Mouse (Mus musculus) liver, embryonic 16.5 days (tissue): Measurements from ENCODE around the gene Oit1. TPM values are rescaled to one million over a fixed set of nuclear protein-coding genes. Genes with fewer than 3 reads are reported as not detected.
A peak's percentile ranks its signal among the peaks of the same experiment; 100 is the strongest.

ENCODE experiments used
- ATAC-seq: fragments of 200-750 bp; cut with Nextera tagmentation; 2 replicates; pipeline ENCODE4 v1.8.0; 2017; ENCODE audit warnings: low read depth, mild to moderate bottlenecking, moderate number of reproducible peaks, moderate library complexity
- H3K27ac ChIP-seq: fragments of 300-500 bp; sonication (generic); 2 replicates; pipeline ENCODE4 v1.5.1; 2014; ENCODE audit warnings: mild to moderate bottlenecking, low read length
- H3K27me3 ChIP-seq: fragments of 300-500 bp; sonication (generic); 2 replicates; pipeline ENCODE4 v1.6.1; 2014; ENCODE audit warnings: low read depth, low read length, mixed read lengths; ENCODE audit not compliant: control insufficient read depth, insufficient read depth
- H3K36me3 ChIP-seq: fragments of 300-500 bp; sonication (generic); 2 replicates; pipeline ENCODE4 v1.6.1; 2014; ENCODE audit warnings: mild to moderate bottlenecking; ENCODE audit not compliant: control insufficient read depth, insufficient read depth
- H3K4me1 ChIP-seq: fragments of 300-500 bp; sonication (generic); 2 replicates; pipeline ENCODE4 v1.6.1; 2014; ENCODE audit warnings: low read depth, low read length, mixed read lengths; ENCODE audit not compliant: control insufficient read depth
- H3K4me2 ChIP-seq: fragments of 300-500 bp; sonication (generic); 2 replicates; pipeline ENCODE4 v1.6.1; 2014; ENCODE audit warnings: low read depth, low read length, mixed read lengths
- H3K4me3 ChIP-seq: fragments of 300-500 bp; sonication (generic); 2 replicates; pipeline ENCODE4 v1.5.1; 2014; ENCODE audit warnings: low read depth, mild to moderate bottlenecking, low read length
- H3K9ac ChIP-seq: fragments of 300-500 bp; sonication (generic); 2 replicates; pipeline ENCODE4 v1.6.1; 2014; ENCODE audit warnings: low read depth, low read length
- H3K9me3 ChIP-seq: fragments of 300-500 bp; sonication (generic); replicated peaks from 2 replicates; pipeline ENCODE4 v1.6.1; 2016; ENCODE audit warnings: low read length; ENCODE audit not compliant: control insufficient read depth
- WGBS: fragments of 180-500 bp; shearing (Covaris S2); extraction: QIAGEN DNeasy Blood & Tissue Kit; methylation state at CpG from one replicate; pipeline ENCODE4 v1.1.7; 2014; ENCODE audit not compliant: insufficient replicate concordance; 5-methylcytosine and 5-hydroxymethylcytosine counted together
- polyA plus RNA-seq: library from polyadenylated mRNA; unstranded; fragments of >200 nt; fragmentation: Nextera tagmentation; extraction: Ambion mirVana; gene quantifications from 2 replicates; pipeline ENCODE4 v1.2.1, GENCODE M21; 2015

The Oit1 gene
- polyA plus RNA-seq: 0.07 TPM in 1 of 2 replicates, not detected in the other

- Histone ChIP-seq H3K27me3 (no peaks in the 10 kb centered on the region), H3K9ac (no peak within 1 kb of the TSS), H3K27ac (no peak within 1 kb of the TSS), H3K4me3 (no peak within 1 kb of the TSS), H3K4me2 (no peak within 1 kb of the TSS), H3K36me3 (no peaks in the 10 kb centered on the region), H3K9me3 (no peaks in the 10 kb centered on the region), H3K4me1 (no peaks in the 10 kb centered on the region)
- ATAC-seq: no peak
- WGBS: 37% methylated on average over 8 of the region's 8 CpGs
Observed at GRCm38 (mm10) chr14:8378685-8379313, at the start of gene Oit1. Gene Oit1 (minus strand): TSS chr14:8378754.

GRCm38 (mm10) chr14:8422833-8423232 lies 44.3 kb upstream of the Oit1 start:
- ATAC-seq: no peak
- 75% methylated on average over 3 of the region's 3 CpGs for WGBS
- H3K9ac ChIP-seq: no peak overlapping the region
- H3K36me3 ChIP-seq: no peaks in the 10 kb centered on the region
- no peaks in the 10 kb centered on the region for H3K9me3 ChIP-seq
- no peaks in the 10 kb centered on the region for H3K4me1 ChIP-seq
- no peak overlapping the region for H3K4me3 ChIP-seq
- H3K27ac ChIP-seq: no peak overlapping the region
- H3K4me2 ChIP-seq: no peak overlapping the region
- H3K27me3 ChIP-seq: no peaks in the 10 kb centered on the region

GRCm38 (mm10) chr14:8421199-8421787 lies 42.7 kb upstream of the Oit1 start:
- H3K27me3 ChIP-seq: no peaks in the 10 kb centered on the region
- 23% methylated on average over 10 of the region's 10 CpGs for WGBS
- H3K4me1 ChIP-seq: no peaks in the 10 kb centered on the region
- no peaks in the 10 kb centered on the region for H3K9me3 ChIP-seq
- H3K4me2 ChIP-seq: no peak overlapping the region
- H3K9ac ChIP-seq: no peak overlapping the region
- H3K27ac ChIP-seq: no peak overlapping the region
- no peak for ATAC-seq
- H3K36me3 ChIP-seq: no peaks in the 10 kb centered on the region
- H3K4me3 ChIP-seq: no peak overlapping the region

GRCm38 (mm10) chr14:8418610-8419009 lies 40.1 kb upstream of the Oit1 start:
- no peaks in the 10 kb centered on the region for H3K4me1 ChIP-seq
- no peaks in the 10 kb centered on the region for H3K9me3 ChIP-seq
- 43% methylated on average over 3 of the region's 3 CpGs for WGBS
- no peak overlapping the region for H3K4me2 ChIP-seq
- no peaks in the 10 kb centered on the region for H3K27me3 ChIP-seq
- no peak for ATAC-seq
- no peaks in the 10 kb centered on the region for H3K36me3 ChIP-seq
- no peak overlapping the region for H3K4me3 ChIP-seq
- H3K9ac ChIP-seq: no peak overlapping the region
- H3K27ac ChIP-seq: no peak overlapping the region

GRCm38 (mm10) chr14:8405946-8406345 lies 27.4 kb upstream of the Oit1 start:
- WGBS: 59% methylated on average over 6 of the region's 6 CpGs
- Histone ChIP-seq H3K36me3 (no peaks in the 10 kb centered on the region), H3K4me2 (no peak overlapping the region), H3K4me1 (no peaks in the 10 kb centered on the region), H3K9me3 (no peaks in the 10 kb centered on the region), H3K4me3 (no peak overlapping the region), H3K27ac (no peak overlapping the region), H3K27me3 (no peaks in the 10 kb centered on the region), H3K9ac (no peak overlapping the region)
- ATAC-seq: no peak

GRCm38 (mm10) chr14:8403310-8403709 lies 24.8 kb upstream of the Oit1 start:
- no peak overlapping the region for H3K4me2 ChIP-seq
- H3K9me3 ChIP-seq: no peaks in the 10 kb centered on the region
- no peak for ATAC-seq
- no peaks in the 10 kb centered on the region for H3K4me1 ChIP-seq
- no peaks in the 10 kb centered on the region for H3K27me3 ChIP-seq
- no peaks in the 10 kb centered on the region for H3K36me3 ChIP-seq
- H3K9ac ChIP-seq: no peak overlapping the region
- H3K4me3 ChIP-seq: no peak overlapping the region
- H3K27ac ChIP-seq: no peak overlapping the region
- 82% methylated on average over 3 of the region's 3 CpGs for WGBS

- no peak overlapping the region for H3K9ac ChIP-seq
- H3K9me3 ChIP-seq: no peaks in the 10 kb centered on the region
- no peaks in the 10 kb centered on the region for H3K4me1 ChIP-seq
- H3K27me3 ChIP-seq: no peaks in the 10 kb centered on the region
- 0 out of 2 replicates have a peak, but pooled peaks have one; percentile 35 for ATAC-seq
- no peak overlapping the region for H3K27ac ChIP-seq
- H3K4me2 ChIP-seq: no peak overlapping the region
- H3K36me3 ChIP-seq: no peaks in the 10 kb centered on the region
- H3K4me3 ChIP-seq: no peak overlapping the region
Observed at GRCm38 (mm10) chr14:8398507-8398906, 20.0 kb upstream of the Oit1 start.

GRCm38 (mm10) chr14:8395690-8396287 lies 17.2 kb upstream of the Oit1 start:
- ATAC-seq: no peak
- 62% methylated on average over 7 of the region's 7 CpGs for WGBS

GRCm38 (mm10) chr14:8392181-8392825 lies 13.7 kb upstream of the Oit1 start:
- Histone ChIP-seq H3K36me3 (no peaks in the 10 kb centered on the region), H3K4me3 (no peak overlapping the region), H3K4me2 (no peak overlapping the region), H3K27ac (no peak overlapping the region), H3K4me1 (no peaks in the 10 kb centered on the region), H3K27me3 (no peaks in the 10 kb centered on the region), H3K9ac (no peak overlapping the region), H3K9me3 (no peaks in the 10 kb centered on the region)
- no peak for ATAC-seq
- WGBS: 37% methylated on average over 6 of the region's 6 CpGs

More at GRCm38 (mm10) chr14:8395690-8396287, 17.2 kb upstream of the Oit1 start:
- Histone ChIP-seq H3K9ac (no peak overlapping the region), H3K4me1 (no peaks in the 10 kb centered on the region), H3K4me3 (no peak overlapping the region), H3K4me2 (no peak overlapping the region), H3K27ac (no peak overlapping the region), H3K27me3 (no peaks in the 10 kb centered on the region), H3K9me3 (no peaks in the 10 kb centered on the region), H3K36me3 (no peaks in the 10 kb centered on the region)
